Mouse (Mus musculus) lung, postnatal 10 days (tissue): ENCODE results near the gene 1500009C09Rik.

Experiments used
- DNase-seq: peaks from one replicate; pipeline ENCODE4 v3.0.0; 2021

1500009C09Rik gene

DNA sequence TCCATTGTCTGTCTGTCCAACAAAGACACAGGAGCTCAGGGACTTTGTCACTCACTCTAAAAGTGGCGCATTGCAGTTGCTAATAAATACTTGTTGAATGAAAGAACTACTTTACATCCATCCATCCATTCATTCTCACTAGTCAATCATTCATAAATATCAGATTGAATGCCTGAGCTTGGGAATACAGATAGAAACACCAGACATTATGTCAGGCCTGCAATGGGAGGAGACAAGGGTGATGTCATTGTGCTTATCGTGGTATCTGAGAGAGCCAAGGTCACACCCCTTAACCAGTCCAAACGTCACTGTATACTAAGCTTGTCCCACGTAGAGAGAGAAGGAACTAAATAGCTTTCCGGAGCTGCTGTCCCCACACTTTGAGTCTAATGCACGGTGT lies at the start of gene 1500009C09Rik:
TSS of gene 1500009C09Rik (plus strand) at position 301 of the 400 bp plus-strand sequence.
- no peak for DNase-seq

DNA sequence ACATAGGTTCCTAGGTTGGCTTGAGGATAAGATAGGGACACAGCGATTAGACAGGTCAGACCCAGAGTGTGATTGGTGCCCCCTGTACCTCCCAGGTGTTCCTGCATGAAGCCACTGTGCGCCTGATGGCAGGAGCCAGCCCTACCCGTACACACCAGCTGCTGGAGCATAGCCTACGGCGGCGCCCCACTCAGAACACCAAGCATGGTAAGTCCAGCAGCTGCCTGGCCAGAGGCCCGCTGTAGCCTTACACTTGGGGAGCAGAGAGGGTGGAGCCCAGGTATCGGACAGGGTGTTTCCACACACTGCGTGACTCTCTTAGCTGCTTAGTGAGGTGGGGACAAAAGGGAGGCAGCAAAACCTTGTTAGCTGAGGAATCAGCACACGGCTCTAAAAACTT lies 49.1 kb upstream of the 1500009C09Rik start:
- no peak for DNase-seq

DNA sequence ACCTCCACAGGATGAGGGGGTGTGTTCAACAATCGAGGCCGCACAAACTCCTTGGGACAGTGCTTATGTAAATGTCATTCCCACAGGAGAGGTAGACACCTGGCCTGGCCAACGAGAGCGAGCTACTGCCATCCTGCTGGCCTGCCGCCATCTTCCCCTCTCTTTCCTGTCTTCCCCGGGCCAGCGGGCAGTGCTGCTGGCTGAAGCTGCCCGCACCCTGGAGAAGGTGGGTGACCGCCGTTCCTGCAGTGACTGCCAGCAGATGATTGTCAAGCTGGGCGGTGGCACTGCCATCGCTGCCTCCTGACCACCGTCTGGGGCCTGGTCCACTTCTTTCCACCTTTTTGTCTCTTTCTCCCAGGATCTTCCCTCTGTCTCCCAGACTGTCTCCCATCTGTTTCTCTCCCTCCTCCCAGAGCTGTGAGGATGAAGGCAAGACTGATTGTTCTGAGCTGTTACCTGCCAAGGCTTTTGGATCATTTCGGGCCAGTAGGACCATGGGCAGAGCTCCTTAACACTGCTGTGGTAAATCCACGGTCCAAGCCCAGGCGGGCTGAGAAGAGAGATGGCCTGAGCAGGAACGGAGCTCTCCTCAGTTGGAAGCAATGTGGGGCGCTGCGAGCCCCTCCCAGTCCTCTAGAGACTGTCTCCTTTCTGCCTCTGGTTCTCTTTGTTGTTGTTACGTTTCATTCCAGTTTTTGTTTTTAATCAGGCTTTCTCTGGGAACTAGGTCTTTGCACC lies 48.4 kb upstream of the 1500009C09Rik start:
- DNase-seq = no peak

DNA sequence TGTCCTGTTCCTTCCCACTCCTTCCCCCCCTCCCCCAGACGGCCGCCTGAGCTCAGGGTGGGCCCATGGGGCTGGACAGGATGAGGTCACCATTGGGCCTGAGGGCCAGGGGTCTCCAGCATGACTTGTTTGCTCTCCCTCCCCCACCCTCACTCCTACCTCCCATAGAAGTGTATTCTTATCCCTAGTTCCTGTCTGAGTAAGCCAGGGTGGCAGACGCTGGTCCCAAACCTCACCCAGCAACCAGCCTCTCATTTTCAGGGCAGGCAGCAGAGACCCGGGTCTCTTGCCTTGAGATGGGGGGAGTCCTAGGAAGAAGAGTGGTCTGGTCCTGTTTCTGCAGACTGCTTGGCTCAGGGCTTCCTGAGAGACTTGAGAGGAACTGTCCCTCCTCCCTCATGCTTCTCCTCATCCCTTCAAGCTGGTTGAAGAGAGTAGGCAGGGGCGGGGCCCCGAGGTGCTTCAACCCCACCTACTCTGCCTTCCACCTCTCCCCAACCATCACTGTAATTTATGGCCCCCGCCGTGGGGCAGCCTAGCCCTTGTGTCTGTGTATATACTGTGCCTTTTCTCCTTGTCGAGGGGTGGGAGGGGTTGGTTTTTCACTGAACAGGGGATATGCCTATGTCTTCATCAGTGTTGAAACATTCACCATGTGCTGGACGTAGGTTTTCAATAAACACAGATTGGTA lies 47.4 kb upstream of the 1500009C09Rik start:
- no peak for DNase-seq

DNA sequence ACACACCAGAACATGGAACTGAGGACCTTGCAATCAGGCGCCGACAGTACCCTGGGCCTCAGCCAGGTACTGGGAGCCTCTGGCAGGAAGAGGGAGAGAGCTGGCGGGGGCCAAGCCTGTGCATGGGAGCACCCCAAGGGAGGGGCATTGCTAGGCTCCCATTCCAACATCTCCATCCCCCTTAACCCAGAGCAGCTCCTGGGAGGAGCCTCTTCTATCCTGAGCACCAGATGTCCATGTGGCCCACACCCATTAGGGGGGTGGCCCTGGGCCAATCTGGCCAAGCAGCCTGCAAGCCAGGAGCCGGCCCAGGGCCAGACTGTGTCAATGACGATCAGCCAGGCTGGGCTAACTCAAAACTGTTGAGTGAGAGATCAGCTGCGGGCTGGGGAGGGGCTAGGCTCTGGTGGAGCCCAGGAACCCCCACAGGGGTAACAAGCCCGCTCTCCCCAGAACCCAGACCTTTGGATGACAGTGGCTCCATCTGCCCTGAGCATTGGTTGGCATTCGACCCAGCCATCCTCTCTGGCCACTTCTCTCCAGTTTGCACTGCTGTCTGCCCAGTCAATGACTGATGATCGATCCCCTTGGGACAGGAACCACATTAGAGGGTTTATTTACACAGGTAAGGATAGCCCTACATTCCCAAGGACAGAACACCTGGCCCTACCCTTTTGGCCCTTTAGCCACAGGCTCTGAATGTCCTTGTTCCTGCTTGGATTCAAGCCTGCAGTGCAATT lies 45.7 kb upstream of the 1500009C09Rik start:
- DNase-seq = peak; percentile 82

DNA sequence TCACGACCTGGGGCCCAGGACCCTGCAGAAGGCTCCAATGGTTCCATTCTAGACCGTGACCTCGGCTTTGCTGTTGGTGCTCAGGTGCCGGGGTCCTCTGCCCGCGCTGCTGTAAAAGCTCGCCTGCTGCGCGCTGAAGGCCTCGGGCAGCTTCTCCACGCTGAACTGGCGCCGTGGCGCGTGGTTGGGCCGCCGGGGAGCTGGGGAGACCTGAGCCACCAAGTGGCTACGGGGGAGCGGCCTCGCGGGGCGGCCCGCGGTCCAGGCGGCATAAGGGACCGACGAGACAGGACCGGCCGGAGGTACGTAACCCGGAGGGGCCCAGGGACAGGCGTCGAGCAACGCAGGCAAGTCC lies 45.1 kb upstream of the 1500009C09Rik start:
- no peak for DNase-seq

DNA sequence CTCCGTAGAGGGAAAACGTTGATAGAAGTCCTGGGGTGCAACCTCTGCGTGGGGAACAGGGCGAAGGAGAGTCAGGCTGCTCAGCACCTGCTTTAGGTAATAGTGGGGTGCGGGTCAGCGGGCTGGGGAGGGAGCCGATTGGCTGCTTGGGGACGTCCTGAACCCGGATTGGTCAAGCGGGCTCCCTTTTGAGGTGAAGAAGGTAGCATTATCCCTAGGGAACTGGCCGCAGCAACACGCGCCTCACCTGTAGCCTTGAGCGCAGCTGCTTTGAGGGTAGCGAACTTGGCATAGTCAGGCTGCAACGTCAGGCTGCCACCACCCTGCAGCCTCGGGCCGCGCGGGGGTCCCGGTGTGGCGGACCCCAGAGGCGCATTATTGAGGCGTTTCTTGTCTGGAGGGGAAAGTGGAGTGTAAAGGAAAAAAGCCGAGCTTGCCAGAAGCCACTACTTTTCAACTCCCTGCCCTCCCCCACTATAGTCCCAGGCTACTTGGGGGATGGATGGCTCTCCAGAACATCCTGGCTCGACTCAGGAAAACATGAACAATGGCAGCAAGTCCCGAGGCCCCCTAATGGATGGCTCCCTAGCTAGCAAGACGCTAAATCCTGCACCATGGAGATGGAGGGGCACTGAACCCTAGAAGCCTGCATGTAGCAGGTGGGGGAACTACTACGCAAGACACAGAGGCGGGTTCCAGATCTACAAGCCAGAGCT lies 44.5 kb upstream of the 1500009C09Rik start:
- no peak for DNase-seq

DNA sequence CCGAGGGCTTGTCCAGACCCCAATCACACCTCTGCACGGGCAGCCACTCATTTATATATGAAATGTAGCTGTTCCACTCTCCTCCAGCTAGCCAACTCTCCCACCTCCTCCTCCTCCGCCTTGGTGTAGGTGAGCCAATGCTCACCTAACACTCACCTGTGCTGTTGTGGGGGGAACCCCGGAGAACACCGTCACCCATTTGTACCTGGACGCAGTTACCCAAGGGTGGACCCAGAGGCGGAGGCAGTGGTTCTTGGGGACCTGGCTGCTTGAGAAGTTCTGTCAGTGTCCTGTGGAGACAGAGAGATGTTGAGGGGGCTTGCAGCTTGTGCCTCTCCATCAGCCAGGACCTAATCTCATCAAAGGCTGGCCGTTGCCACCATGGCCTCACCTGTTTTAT lies 43.9 kb upstream of the 1500009C09Rik start:
- no peak for DNase-seq

DNA sequence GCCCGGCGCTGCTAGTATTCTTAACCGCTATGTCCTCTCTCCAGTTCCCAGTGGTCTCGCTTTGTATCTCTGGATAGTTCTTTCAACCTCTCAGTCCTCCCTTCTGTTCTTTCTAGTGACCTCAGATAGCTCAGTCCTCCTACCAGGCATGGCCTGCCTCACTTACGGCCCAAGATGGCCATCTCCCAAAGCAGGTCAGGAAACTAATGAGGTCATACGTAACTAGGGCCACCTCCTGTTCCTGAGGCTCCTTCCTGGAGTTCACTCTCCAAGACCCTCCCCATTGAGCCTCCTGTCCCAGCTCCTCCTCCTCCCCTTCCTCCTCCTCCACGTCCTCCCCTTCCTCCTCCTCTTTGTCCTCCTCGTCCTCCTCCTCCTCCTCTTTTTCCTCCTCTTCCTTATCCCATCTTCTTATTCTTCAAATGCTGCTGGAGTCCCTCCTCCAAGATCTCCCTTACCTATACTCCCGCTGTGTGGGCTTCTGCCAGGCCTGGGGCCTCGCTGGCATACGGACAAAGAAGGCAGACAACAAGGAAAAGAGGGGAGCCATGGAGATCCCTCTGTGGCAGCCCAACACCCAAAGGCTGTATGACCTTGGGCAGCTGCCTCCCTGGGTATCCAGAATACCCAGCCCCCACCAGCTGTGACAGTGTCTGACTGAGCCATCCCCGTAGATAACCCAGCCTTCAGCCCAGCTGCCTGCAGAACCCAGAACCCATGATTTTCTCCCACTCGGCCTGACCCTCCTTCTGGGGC lies 42.7 kb upstream of the 1500009C09Rik start:
- no peak for DNase-seq

DNA sequence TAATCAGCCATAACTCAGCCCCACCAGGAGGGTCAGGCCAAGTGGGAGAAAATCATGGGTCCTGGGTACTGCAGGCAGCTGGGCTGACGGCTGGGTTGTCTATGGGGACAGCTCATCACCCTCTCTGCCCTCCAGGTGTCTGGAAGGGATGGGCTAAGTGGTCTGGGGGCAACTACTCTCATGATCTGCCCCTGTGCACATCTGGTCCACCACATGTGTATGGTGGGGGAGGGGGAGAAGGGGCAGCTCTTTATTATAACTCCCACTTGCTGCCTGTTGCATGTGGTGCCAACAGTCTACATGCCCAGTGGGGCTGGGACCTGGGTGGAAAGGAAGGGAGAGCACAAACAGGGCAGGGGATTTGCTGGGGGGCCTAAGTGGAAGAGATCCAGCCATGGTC lies 41.4 kb upstream of the 1500009C09Rik start:
- DNase-seq = no peak

DNA sequence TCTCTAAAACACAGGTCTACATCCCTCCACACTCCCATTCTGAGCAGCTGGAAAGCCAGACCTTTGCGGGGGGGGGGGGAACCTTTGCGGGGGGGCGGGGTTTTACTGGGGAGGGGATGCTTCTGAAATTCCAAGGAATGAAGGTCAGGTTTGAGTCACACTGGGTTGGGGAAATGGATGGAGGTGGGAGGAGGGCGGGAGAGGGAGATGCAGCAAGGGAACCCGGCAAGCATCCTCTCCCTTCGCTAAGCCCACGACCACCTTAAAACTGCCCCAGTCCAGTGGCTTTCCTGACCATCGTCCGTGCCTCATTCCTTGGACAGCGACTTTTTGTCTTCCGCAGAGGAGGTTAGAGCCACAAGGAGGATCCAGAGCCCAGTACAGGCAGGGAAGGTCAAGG lies 40.9 kb upstream of the 1500009C09Rik start:
- DNase-seq = no peak

DNA sequence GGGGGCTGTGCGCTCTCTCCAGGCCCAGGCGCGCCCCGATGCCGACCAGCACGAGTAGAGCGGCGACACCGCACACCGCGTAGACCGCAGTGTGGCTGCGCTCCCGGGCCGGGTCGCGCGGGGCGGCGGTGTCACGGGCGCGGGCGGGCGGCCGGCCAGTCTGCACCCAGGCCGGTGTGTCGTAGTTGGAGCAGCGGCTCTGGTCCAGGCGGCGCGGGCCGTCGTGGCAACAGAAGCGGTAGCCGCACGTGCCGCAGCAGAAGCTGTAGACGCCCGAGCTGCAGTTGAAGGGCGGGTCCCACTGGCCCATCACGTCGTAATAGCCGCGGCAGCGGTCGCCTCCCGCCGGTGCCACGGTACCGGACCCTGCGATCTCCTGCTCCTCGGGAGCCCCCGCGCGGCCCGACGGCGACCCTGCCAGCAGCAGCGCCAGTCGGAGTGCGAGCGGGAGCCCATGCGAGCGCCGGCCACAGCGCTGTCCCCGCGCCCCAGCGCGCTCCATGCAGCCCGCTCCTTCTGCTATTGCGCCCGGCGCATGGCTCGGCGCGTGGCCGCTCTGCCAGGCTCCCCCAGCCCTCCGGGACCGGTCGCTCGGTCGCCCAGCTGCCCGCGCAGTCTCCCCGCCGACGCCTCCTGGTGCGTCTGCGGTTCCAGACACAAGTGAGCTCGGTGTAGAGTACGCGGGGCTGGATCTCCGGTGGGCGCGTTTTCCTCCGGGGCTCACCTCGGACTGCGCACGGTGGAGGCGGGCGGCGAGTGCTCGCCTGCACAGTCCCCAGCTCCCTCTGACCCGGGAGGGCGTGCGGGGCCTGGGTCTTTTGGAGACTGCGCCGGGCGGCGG lies 40.1 kb upstream of the 1500009C09Rik start:
- peak; percentile 39 for DNase-seq

DNA sequence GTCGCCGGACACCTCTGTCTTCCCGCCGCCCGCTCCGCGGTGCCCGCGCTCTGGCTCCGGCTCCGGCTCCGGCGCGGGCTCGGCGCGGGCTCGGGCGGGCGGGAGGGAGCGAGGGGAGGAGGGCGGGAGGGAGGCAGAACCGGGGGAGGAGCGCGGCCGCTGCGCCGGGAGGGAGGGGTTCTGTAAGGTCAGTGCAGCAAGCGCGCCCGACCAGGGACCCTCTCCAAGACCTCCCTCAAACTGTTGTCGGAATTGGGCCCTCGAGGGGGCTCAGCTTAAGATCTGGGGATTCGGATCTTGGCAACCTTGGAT lies 39.5 kb upstream of the 1500009C09Rik start, which contains the start of gene Shisa8:
TSS of gene Shisa8 (minus strand) at position 64 of the 312 bp plus-strand sequence.
- DNase-seq = no peak

DNA sequence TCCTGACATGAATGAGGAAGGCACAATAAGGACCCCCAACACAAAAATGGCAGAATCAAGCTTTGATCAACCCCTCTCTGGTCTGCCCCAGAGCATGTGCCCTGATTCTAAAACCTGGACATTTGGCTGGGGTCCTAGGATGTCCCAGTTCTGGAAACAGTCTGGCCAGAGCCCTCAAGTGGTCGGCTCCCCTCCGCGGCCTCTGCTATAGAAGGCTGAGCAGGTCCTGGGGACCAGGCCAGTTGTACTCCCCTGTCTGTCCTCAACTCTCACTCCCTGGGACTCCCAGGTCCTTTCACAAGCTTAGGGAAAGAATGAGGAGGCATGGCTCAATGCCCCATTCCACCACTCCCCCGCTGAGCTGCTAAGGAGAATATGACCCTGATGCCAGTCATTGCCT lies 39.0 kb upstream of the 1500009C09Rik start:
- DNase-seq = no peak

DNA sequence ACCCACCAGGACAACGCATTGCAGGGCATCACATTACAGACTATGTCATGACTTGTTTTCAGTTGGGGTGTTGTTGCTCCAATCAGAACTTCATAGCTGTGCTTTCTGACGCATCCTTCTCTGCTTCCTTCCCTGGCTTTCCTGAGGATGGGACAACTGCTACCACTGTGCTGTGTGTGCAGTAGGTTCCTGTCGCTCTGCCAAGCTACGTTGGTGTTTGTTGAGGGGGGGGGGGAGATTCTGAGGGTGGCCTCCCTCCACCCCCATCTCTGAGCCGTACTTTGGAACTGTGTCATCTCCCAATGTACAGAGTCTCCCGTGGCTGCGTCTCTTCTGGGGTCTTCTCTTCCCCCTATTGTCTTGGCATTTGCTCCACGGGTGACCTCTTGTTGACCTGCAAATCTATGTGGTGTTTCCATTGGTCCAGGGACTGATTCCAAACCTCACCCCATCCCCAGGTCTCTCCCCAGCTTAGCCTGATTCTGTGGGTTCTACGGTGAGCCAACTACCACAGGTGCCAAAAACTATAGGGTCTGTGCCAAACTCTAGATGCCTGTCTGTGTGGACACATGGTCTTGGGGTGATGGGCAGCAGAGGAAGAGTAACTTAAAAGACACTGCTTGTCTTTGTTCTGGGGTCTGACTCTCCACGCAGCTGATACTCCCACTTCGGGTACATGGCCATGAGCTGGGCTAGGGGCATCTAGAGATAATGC lies 36.7 kb upstream of the 1500009C09Rik start:
- DNase-seq = no peak

DNA sequence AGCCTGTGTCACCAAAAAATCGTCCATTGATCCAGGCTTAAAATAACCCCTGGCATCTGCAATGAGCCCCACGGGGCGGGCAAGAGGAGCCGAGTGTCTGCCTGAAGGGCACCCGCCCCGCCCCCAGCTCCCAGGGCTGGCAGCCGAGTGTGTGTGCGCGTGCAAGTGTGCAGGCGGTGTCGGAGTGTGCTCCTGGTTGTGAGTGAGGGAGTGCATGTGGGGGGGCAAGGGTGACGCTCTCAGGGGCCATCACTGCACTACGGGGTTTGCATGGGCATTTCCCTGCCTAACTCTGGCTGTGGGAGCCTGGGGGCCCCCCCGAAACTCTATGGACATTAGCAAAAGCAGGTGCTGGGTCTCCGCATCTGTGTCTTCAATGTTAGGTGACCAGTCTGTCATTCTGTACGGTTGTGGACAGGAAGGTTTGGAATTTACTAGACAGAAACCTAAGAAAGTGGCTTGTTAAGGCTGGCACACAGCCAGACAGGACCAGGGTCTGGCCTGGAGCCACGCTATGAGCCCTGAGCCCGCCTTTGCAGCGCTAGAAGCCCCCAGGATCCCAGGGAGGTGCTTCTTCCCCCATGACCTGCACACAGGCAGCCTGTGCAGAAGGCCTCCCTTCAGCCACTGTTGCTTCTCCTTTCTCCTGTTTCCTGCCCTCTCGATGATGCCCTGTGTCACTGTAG lies 35.9 kb upstream of the 1500009C09Rik start:
- DNase-seq = no peak

DNA sequence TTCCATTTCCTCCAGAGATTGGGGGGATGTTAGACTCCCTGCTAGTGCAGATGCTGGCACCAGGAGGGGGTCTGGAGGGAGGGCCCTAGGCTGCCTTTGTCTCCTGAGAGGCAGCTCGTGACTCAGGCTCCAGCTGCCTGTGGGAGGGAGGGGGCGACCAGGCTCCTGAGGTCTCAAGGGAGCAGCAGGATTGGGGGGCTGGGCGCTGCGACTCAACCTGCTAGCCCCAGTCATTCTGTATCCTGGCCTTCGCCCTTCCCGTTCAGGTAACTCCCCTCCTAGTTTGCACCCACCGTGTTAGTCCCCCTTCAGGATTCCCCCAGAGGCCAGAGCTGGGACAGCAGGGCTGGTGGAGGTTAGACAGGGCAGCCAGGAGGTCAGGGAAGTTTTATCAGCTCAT lies 35.2 kb upstream of the 1500009C09Rik start:
- no peak for DNase-seq

DNA sequence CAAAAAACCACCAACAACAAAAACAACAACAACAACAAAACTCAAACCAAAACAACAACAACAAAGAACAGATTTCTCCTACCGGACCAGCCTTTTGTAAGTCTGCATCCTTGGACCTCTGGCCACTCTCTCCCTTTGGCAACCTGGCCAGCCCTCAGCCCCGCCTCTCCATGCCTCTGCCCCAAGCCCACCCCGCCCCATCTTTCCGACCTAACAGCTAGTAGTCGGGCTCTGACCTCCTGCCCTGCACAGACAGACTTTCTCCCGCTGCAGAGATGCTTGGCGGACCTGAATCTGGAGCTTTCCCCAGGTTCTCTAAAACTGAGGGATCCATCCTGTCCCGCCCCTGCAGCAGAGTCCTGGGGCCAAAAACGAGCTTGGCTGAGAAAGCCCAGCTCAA lies 34.2 kb upstream of the 1500009C09Rik start:
- no peak for DNase-seq

DNA sequence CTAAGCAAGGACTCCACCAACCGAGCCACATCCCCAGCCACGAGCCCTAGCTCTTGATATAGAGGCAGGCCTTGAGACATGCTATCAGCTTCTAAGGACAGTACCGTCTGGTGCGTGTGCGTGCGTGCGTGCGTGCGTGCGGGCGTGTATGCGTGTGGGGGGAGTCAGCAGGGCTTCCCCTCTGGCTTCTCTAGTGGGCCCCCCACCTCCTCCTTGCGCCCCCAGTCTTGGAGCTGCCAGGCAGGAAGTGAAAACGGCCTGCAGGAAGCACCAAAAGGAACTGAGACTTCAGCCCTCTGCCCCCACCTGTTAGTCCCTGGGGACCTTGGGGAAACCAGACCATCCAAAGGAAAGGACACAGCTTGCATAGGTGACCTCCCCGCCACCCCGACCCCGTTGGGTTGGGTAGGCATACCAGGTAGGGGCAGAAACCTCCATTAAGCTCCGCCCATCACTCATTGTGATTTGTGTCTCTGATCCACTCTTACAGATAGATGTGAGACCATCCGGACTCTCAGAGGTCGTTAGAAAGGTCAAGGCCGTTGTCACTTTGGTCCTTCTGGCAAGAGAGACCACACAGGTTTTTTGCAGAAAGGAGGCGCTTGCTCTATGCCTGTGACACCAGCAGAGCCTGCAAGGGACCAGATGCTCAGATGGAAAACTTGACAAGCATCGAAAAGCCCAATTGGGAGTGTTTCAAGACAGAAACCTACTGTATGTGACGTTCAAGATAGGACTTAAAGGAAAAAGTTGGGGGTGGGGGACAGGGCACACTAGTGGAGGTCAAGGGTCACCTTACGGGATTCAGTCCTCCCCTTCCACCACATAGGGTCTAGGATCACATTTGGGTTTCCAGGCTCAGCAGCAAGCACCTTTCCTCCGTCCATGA lies 33.2 kb upstream of the 1500009C09Rik start:
- peak; percentile 28 for DNase-seq
